Mouse (Mus musculus) embryonic facial prominence, embryonic 15.5 days (tissue): ENCODE measurements around the gene Gpr150. TPM values are rescaled to one million over a fixed set of nuclear protein-coding genes. Genes with fewer than 3 reads are reported as not detected.

Source experiments
- ATAC-seq: fragments of 200-750 bp; cut with Nextera tagmentation; 2 replicates; pipeline ENCODE4 v1.8.0; 2017; ENCODE audit warnings: low read depth, moderate TSS enrichment; ENCODE audit not compliant: insufficient number of reproducible peaks, low FRiP score, low TSS enrichment
- H3K27ac ChIP-seq: fragments of 300-500 bp; sonication (generic); replicated peaks from 2 replicates; pipeline ENCODE4 v1.5.1; 2015; ENCODE audit warnings: mild to moderate bottlenecking, inconsistent platforms
- H3K27me3 ChIP-seq: fragments of 300-500 bp; sonication (generic); 2 replicates; pipeline ENCODE4 v1.6.1; 2015; ENCODE audit warnings: inconsistent platforms
- H3K36me3 ChIP-seq: fragments of 300-500 bp; sonication (generic); 2 replicates; pipeline ENCODE4 v1.6.1; 2015; ENCODE audit warnings: mild to moderate bottlenecking, inconsistent platforms
- H3K4me1 ChIP-seq: fragments of 300-500 bp; sonication (generic); 2 replicates; pipeline ENCODE4 v1.6.1; 2015; ENCODE audit warnings: inconsistent platforms
- H3K4me2 ChIP-seq: fragments of 300-500 bp; sonication (generic); replicated peaks from 2 replicates; pipeline ENCODE4 v1.6.1; 2015; ENCODE audit warnings: mild to moderate bottlenecking, inconsistent platforms
- H3K4me3 ChIP-seq: fragments of 300-500 bp; sonication (generic); replicated peaks from 2 replicates; pipeline ENCODE4 v1.5.1; 2015; ENCODE audit warnings: mild to moderate bottlenecking, inconsistent platforms
- H3K9ac ChIP-seq: fragments of 300-500 bp; sonication (generic); 2 replicates; pipeline ENCODE4 v1.6.1; 2015; ENCODE audit warnings: inconsistent platforms
- H3K9me3 ChIP-seq: fragments of 300-500 bp; sonication (generic); replicated peaks from 2 replicates; pipeline ENCODE4 v1.6.1; 2016; ENCODE audit warnings: inconsistent platforms
- WGBS: fragments of 180-500 bp; shearing (Covaris S2); methylation state at CpG from one replicate; pipeline ENCODE4 v1.1.7; 2015; 5-methylcytosine and 5-hydroxymethylcytosine counted together
- polyA plus RNA-seq: library from polyadenylated mRNA; unstranded; fragments of >200 nt; fragmentation: Nextera tagmentation; extraction: Ambion mirVana; gene quantifications from 2 replicates; pipeline ENCODE4 v1.2.1, GENCODE M21; 2015

The Gpr150 gene
- polyA plus RNA-seq, 1 experiment from 2014 or later = not detected

DNA sequence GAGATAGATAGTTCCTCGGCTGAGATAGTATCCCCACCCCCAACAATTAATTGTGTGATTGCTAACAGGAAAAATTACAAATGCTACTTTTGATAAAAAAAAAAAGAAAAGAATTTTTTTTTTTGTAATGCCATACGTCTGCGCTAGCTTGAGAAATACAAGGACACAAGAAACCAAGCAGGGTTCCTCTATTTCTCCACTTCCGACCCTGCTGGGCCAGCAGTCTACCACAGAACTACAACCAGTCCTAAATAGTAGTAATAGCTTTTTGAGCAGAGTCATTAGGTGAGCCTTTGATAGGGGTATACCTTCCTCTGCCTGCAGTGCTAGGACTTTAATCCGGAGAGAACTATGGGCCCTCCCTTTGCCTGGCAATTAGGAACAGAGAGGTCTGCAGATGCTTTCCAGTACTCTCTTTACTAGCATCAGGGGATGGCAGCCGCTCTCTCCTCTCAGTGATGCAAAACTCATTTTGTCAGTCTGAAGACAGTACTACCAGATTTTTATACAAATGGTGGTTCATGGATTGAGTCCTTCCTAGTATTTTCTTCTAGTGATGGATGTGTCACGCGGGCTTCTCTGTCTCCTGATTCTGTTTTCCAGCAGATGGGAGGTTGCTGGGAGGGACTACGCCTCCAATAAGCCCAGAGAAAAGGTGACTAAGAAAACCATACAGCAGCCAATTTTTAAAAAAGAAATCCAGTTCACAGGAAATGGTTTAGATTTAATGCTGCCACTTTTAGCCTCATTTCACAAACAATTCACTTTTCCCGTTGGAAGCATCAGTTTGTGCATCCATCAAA, 672 bp upstream of the Gpr150 start:
- WGBS = 61% methylated on average over 10 of the region's 10 CpGs
- ATAC-seq = no peak
- peaks cover 47% of the 10 kb centered on the region for H3K27me3 ChIP-seq

DNA sequence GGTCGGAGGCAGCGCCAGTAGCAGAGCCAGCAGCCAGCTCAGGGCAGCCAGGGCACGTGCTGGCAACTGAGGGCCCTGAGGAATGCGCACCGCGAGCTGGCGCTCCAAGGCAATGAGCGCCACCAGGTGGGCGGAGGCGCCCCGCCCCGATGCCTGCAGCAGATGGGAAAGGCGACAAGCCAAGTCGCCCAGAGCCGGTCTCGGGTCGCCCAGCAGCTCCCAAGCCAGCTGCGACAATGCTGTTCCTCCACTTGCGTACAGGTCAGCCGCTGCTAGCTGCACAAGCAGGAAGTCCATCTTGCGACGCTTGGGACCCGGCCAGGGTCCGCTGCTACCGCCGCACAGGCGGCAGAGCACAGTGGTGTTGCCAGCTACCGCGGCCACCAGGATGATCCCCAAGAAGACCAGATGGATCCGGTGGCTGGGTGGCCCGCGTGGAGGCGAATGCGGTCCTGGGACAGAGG, 503 bp downstream of the Gpr150 start:
- peak overlapping the region; percentile 47 for H3K4me3 ChIP-seq
- no peak overlapping the region for H3K27ac ChIP-seq
- H3K36me3 ChIP-seq = no peaks in the 10 kb centered on the region
- H3K9me3 ChIP-seq = no peaks in the 10 kb centered on the region
- peak overlapping the region; percentile 91 for H3K4me2 ChIP-seq
- ATAC-seq = peak; percentile 82
- WGBS = under 1% methylated on average over 34 of the region's 34 CpGs
- H3K9ac ChIP-seq = no peak overlapping the region
- H3K4me1 ChIP-seq = peaks cover 16% of the 10 kb centered on the region
- H3K27me3 ChIP-seq = peaks cover 47% of the 10 kb centered on the region

More for the DNA sequence above, 672 bp upstream of the Gpr150 start:
- Histone ChIP-seq H3K4me2 (no peak overlapping the region), H3K9ac (no peak overlapping the region), H3K27ac (no peak overlapping the region), H3K36me3 (no peaks in the 10 kb centered on the region), H3K4me3 (no peak overlapping the region), H3K4me1 (peaks cover 16% of the 10 kb centered on the region), H3K9me3 (no peaks in the 10 kb centered on the region)

DNA sequence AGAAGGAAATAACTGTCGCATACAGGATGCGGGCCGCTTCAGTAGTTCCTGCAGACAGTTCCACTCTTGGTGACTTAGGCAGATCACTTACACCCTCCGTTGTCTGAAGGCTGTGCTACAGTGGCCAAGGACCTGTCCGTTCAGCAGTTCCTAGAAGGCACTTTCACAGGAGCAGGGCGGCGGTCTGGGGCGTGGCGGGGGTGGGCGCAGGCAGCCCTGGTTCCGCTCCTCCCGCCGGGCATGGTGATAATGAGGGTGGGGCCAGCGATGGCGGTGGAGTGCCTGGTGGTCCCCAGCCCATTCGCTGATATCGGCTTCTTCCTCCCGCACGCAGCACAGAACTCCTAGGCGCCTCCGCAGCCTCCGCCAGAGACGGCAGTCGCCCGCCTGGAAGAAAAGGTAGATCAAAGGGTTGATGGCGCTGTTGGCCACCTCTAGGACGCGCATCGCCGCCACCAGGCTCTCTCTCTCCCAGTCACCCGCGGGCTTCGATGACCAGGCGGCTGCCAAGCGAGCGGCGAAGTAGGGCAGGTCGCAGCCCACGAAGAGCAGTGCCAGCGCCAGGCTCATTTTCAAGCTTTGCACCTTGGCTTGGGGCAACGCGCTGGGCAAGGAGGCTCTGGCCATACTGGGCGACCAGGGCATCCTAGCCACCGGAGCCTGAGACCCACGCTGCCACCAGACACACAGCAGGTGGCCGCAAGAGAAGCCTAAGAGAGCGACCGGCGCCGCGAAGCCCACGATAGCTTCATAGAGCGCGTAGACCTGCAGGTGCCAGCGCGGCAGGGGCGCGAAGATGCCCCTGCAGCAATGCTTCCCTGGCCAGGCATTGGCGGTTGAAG, 1.2 kb downstream of the Gpr150 start:
- Histone ChIP-seq H3K4me1 (peaks cover 16% of the 10 kb centered on the region), H3K27ac (no peak overlapping the region), H3K27me3 (peaks cover 47% of the 10 kb centered on the region), H3K4me3 (peak overlapping the region; percentile 47), H3K36me3 (no peaks in the 10 kb centered on the region), H3K4me2 (peak overlapping the region; percentile 91), H3K9me3 (no peaks in the 10 kb centered on the region), H3K9ac (no peak overlapping the region)
- ATAC-seq = peak; percentile 54; the same call in 1 of the 2 replicates
- 1% methylated on average over 59 of the region's 59 CpGs for WGBS

DNA sequence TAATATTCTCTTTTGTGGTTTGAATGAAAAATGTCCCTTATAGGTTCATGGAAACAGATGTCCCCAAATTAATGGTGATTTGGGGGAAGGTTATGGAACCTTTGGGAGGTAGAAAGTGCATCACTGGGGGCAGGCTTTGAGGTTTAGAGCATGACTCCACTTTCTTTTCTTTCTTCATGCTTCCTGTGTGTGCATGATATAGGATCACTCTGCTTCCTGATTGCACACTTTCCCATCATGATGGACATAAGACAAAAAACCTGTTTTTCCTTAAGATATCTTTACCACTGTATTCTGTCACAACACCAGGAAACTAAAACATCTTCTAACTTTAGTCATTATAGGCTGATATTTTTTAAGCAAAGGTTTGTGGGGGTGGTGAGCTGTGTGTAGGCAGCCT, 11.8 kb downstream of the Gpr150 start:
- ATAC-seq = no peak

DNA sequence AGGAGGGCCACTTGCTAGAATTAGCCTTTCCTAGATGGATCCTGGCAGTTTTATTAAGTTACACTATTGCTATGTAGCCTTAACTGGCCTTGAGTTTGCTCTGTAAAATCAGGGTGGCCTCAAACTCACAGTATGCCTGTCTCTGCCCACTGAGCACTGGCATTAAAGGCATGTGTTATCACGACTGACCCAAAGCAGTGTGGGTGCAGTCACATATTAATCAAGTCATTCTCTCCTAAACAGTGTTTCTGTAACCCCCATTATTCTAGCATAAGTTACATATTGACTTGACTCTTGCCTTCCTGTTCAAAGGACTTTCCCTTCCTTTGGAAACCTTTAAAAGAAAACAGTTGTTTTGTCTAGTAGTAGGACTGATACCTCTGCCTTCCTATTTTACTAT, 14.3 kb downstream of the Gpr150 start:
- H3K27me3 ChIP-seq = no peaks in the 10 kb centered on the region
- no peaks in the 10 kb centered on the region for H3K9me3 ChIP-seq
- H3K9ac ChIP-seq = no peak overlapping the region
- no peaks in the 10 kb centered on the region for H3K4me1 ChIP-seq
- WGBS = 49% methylated on average over 1 of the region's 1 CpGs
- no peaks in the 10 kb centered on the region for H3K36me3 ChIP-seq
- H3K4me2 ChIP-seq = no peak overlapping the region
- H3K27ac ChIP-seq = no peak overlapping the region
- ATAC-seq = no peak
- no peak overlapping the region for H3K4me3 ChIP-seq

More for the DNA sequence above, 11.8 kb downstream of the Gpr150 start:
- H3K4me3 ChIP-seq = no peak overlapping the region
- H3K9me3 ChIP-seq = no peaks in the 10 kb centered on the region
- H3K27ac ChIP-seq = no peak overlapping the region
- no peaks in the 10 kb centered on the region for H3K27me3 ChIP-seq
- H3K9ac ChIP-seq = no peak overlapping the region
- no peaks in the 10 kb centered on the region for H3K4me1 ChIP-seq
- no peak overlapping the region for H3K4me2 ChIP-seq
- no peaks in the 10 kb centered on the region for H3K36me3 ChIP-seq

DNA sequence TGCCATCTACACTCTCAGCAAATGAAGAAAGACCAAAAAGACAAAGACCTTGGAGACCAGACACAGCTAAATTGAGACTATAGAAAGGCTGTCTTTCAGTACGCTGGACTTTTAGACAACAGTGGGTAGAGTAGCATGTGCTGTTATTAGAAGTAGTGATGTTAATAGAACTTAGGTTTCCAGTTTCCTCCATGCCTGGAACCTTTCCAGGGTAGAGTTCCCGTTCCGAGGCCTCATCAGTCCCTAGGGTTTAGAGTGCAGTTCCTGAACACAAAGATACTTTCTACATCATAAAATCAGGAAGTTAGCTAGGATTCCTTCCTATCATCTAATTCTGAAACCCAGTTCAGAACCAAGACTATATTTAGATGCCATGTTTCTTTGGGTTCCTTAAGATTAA, 32.2 kb downstream of the Gpr150 start:
- Histone ChIP-seq H3K36me3 (no peaks in the 10 kb centered on the region), H3K27ac (no peak overlapping the region), H3K4me1 (no peaks in the 10 kb centered on the region), H3K27me3 (no peaks in the 10 kb centered on the region), H3K9ac (no peak overlapping the region), H3K4me2 (no peak overlapping the region), H3K4me3 (no peak overlapping the region), H3K9me3 (no peaks in the 10 kb centered on the region)
- WGBS = 53% methylated on average over 3 of the region's 3 CpGs
- ATAC-seq = no peak

DNA sequence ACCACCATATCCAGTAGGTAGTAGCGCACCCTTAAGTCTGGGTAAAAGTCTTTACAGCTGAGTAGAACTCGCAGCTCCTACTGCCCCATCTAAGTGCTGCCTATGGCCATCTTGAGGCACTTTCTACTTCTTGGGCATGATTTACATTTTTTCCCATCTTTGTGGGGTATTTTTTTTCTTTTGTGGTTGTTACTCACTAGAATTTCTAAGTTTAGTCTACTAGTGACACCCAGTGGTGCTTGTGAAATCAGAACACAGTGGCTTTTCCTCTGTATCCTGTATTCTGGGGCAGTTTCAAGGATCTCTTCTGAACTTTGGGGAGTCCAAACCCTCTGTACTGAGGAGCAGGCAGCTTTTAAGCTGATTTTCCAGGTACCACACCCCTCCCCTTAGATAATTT, 35.0 kb downstream of the Gpr150 start:
- H3K4me3 ChIP-seq = no peak overlapping the region
- H3K4me1 ChIP-seq = 0 out of 2 replicates have a peak, but pooled peaks cover 6% of the 10 kb centered on the region
- 71% methylated on average over 2 of the region's 2 CpGs for WGBS
- no peaks in the 10 kb centered on the region for H3K36me3 ChIP-seq
- H3K9me3 ChIP-seq = no peaks in the 10 kb centered on the region
- H3K27ac ChIP-seq = no peak overlapping the region
- H3K27me3 ChIP-seq = no peaks in the 10 kb centered on the region
- H3K9ac ChIP-seq = no peak overlapping the region
- ATAC-seq = no peak
- no peak overlapping the region for H3K4me2 ChIP-seq

DNA sequence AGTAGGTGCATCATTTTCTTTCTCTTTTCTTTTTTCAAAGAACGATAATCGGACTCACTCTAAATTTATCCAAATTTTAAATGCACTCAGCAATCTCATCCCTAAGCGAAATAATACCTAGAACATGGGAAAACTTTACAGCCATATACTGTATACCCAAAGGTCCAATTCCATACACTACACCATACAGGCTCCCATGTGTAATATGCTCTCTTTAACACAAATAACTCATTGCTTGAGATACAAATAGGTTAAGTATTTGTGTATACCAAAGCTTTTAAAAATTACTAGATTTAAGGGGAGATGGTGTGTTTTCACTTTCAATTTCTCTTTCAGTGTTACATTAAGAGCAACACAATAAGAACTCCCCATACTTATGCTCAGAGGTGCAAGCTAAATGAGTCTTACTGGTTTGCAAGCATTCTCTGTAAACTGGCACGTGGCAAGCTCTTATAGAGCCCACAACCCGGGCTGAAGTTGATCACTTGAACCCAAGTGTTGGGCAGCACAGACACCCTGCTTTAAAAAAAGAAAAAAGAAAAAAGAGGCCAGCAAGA, 37.9 kb downstream of the Gpr150 start:
- WGBS = 42% methylated on average over 5 of the region's 5 CpGs
- peak overlapping the region; percentile 97; the same call in 1 of the 2 replicates for H3K27ac ChIP-seq
- H3K4me1 ChIP-seq = 0 out of 2 replicates have a peak, but pooled peaks cover 6% of the 10 kb centered on the region
- H3K9me3 ChIP-seq = no peaks in the 10 kb centered on the region
- no peaks in the 10 kb centered on the region for H3K27me3 ChIP-seq
- H3K36me3 ChIP-seq = no peaks in the 10 kb centered on the region
- H3K4me2 ChIP-seq = peak overlapping the region; percentile 53
- H3K9ac ChIP-seq = 0 out of 2 replicates have a peak overlapping the region, but pooled peaks have one; percentile 9
- ATAC-seq = peak; percentile 49
- H3K4me3 ChIP-seq = peak overlapping the region; percentile 69

DNA sequence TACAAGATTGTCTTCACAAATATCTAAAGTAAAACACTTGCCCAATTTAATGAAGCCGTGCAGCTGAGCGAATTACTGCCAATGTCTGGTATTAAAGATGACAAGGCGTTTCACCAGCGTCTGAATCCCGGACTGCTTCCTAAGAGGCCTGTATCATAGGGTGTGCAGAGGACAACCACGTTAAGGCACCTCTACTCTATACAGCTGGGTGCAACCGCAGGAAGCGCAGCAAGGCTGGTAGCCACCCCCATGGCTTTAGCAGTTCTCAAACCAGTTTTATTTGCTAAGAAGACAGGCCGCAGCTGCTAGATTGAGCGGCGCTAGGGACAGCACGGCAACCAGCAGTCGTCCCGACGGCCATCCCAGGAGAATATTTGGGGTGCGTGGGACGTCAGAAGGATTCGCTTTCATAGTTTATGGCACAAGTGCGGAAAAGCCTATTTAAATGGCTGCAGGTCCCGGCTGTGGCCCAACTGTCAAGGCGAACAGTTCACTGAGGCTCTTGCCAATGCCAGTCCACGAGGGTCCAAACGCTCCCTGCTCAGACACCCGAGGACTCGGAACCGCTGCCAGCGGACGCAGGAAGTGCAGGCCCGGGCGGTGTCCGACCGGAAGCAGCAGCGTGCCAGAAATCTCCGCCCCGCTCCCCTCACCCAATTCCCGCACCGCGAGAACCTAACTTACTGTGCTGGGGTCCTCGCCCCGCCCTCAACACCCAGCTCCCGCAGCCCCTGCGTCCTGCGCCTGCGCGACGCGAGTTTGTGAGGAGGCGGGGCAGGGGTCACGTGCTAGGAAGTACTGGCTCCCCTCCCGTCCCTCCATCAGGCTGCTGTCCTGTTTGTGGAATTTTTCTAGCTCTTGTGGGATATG, 38.6 kb downstream of the Gpr150 start, which contains the start of gene Rfesd:
TSS of gene Rfesd (minus strand) at position 746 of the 870 bp plus-strand sequence.
- 0 out of 2 replicates have a peak, but pooled peaks cover 6% of the 10 kb centered on the region for H3K4me1 ChIP-seq
- peak within 1 kb of the TSS; percentile 53 for H3K4me2 ChIP-seq
- peak within 1 kb of the TSS; percentile 69 for H3K4me3 ChIP-seq
- peak; percentile 100 for ATAC-seq
- H3K27ac ChIP-seq = peak within 1 kb of the TSS; percentile 97
- H3K9me3 ChIP-seq = no peaks in the 10 kb centered on the region
- no peaks in the 10 kb centered on the region for H3K27me3 ChIP-seq
- under 1% methylated on average over 50 of the region's 50 CpGs for whole genome bisulfite sequencing
- H3K36me3 ChIP-seq = no peaks in the 10 kb centered on the region
- H3K9ac ChIP-seq = peak within 1 kb of the TSS; percentile 81

DNA sequence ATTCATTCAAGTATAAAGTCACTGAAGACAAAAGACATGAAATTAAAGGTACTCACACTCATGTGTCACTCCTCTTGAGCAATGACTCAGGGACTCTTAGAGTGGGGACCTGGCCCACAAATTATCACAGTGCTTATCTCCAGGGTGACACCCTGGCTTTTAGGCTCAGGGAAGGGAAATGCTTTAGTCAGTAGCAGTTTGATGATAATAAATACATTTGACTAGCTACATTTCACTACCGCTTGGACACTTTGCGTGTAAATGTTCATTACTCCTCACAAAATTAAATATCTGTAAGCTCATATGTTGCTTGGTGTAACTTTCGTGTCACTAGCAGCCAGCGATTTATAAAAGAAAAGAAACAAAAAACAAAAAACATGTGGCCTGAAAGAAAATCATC, 39.3 kb downstream of the Gpr150 start:
- H3K4me2 ChIP-seq = peak overlapping the region; percentile 53
- H3K4me3 ChIP-seq = peak overlapping the region; percentile 69
- ATAC-seq = no peak
- 56% methylated on average over 4 of the region's 4 CpGs for WGBS
- 0 out of 2 replicates have a peak, but pooled peaks cover 6% of the 10 kb centered on the region for H3K4me1 ChIP-seq
- H3K9me3 ChIP-seq = no peaks in the 10 kb centered on the region
- H3K9ac ChIP-seq = 0 out of 2 replicates have a peak overlapping the region, but pooled peaks have one; percentile 81
- peak overlapping the region; percentile 97 for H3K27ac ChIP-seq
- H3K27me3 ChIP-seq = no peaks in the 10 kb centered on the region
- H3K36me3 ChIP-seq = no peaks in the 10 kb centered on the region
